Mouse (Mus musculus): ENCODE measurements at regions not wholly inside any gene's neighbourhood (a gene's known extent, or its start where the extent isn't known, plus 50 kb on each side); places are given as distances from the start of the nearest gene placed in this dataset.

- TF ChIP-seq ZMIZ1 (IDR thresholded peaks at IDR 0.05; ENCODE audit: low read depth, low read length): no peak
- TF ChIP-seq EP300 (IDR thresholded peaks at IDR 0.05; ENCODE audit: low read length): no peak
- no peak for TF ChIP-seq POLR2A (IDR thresholded peaks at IDR 0.05; ENCODE audit: low read depth, low read length)
- TF ChIP-seq CTCF (conservative IDR thresholded peaks at IDR 0.05 in 1 of 2, IDR thresholded peaks at IDR 0.05 in 1 of 2; ENCODE audit: low read depth in 2 of 2, low read length in 2 of 2): no peak
- TF ChIP-seq TCF12 (IDR thresholded peaks at IDR 0.05; ENCODE audit: low read depth, low read length): no peak
These were observed 241.4 kb downstream of the Gm11011 start for GRCm38 (mm10) chr2:169346107-169346506.

Data from CH12.LX (cell line).